Mouse (Mus musculus): Measurements from ENCODE around the gene Pld3.
A peak's percentile ranks its signal among the peaks of the same experiment; 100 is the strongest.

The Pld3 gene

DNA sequence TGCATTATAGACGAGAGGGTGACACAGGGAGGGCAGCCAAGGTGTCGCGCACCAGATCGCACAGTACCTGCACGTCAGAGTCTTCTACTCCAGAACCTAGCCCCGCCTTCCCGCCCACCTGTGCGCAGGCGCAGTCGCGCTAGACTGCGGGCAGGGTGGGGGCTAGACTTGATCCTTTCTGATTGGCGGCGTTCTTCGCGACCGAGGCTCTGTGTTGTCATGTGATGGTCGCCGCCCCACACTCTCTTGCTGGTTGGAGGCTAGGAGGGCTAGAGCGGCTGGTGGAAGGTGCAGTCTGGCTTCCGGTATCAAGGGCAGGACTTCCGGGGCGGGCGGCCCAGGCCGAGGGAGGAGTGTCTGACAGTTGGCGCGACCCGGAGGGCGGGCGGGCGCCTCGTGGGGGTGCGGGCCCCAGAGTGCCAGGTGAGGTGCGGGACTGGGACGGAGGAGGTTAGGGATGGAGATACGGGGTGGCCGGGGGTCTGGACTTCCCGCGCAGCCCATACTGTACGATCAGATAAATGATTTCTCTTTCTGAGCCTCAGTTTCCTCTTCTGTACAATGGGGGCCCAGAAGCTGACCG, at the start of gene Pld3, which contains the start of gene 2310022A10Rik:
Pld3 (minus strand) TSS at position 288 of the 583 bp plus-strand sequence.
2310022A10Rik (plus strand) TSS at position 303 of the 583 bp plus-strand sequence.
- DNase-seq (ENCODE audit: inconsistent ontology term), result peak; percentile 96

DNA sequence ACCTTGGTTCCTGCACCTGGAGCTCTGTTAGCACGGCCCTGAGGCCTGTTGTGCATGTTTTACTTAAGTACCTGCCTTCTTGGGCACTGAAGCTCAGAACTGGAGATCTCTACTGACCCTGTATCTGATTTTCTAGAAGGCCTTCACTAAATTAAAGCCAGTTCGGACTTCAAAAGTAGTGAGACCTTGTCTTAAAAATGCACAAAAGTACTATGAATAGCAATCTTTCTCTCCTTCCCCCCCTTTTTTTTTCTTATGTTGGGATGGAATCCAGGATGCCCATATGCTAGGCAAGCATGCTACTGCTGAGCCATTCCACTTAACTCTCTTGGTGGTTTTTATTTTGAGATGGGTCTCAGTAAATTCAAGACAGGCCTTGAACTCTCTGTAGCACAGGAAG, 49.1 kb upstream of the Pld3 start:
- DNase-seq (ENCODE audit: inconsistent ontology term), result no peak

GRCm38 (mm10) chr7:27601628-27602027, 48.6 kb upstream of the Pld3 start:
- DNase-seq (ENCODE audit: inconsistent ontology term), result no peak

DNA sequence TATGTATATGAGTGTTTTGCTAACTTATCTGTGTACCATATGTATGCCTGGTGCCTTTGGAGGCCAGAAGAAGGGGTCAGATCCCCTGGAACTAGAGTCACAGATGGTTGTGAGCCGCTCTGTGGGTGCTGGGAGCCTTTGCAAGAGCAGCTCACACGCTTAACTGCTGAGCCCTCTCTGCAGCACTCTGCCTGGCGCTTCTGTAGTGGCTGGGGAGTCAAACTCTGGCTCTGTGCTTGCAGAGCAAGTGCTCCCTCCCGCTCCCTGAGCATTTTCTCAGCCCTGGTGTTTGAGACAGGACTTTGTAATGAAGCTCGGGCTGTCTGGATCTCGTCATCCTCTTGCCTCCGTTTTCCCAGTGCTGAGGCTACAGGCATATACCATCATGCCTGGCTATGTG, 45.0 kb upstream of the Pld3 start:
- DNase-seq (ENCODE audit: inconsistent ontology term), result no peak

GRCm38 (mm10) chr7:27596586-27597503, 43.8 kb upstream of the Pld3 start:
- DNase-seq (ENCODE audit: inconsistent ontology term), result no peak

DNA sequence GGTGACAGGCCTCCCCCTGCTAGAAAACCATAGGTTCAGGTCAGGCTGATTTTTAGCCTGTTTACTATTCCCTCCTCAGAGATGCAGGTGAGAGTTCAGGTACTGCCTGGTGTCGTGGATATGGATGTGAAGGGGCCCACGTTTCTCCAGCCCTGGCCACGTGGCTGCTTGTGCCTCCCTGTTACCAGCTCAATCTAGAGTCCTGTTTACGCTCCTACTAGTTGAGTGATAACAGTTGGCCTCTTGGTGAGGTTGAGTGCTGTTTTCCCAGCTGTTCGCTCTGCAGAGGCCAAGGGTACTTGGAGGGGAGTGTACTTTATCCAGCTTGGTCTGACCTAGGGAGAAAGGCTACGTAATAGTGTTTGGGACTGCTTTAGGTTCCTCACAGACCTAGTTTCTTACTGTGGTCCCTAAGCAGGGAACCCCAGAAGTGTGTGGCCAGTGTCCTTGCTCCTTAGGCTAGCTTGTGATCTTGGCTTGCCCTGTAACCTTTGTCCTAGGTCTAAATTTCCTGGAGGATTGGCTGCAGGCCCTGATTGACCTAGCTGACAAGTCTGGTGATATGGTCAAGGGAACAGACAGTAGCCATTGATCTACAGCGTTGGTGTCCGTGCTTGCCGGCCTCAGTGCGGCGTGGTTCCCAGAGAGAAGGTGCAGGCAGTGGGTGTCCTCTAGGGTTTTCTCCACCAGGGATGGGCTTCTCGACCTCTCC, 40.1 kb upstream of the Pld3 start:
- DNase-seq (ENCODE audit: inconsistent ontology term), result no peak

DNA sequence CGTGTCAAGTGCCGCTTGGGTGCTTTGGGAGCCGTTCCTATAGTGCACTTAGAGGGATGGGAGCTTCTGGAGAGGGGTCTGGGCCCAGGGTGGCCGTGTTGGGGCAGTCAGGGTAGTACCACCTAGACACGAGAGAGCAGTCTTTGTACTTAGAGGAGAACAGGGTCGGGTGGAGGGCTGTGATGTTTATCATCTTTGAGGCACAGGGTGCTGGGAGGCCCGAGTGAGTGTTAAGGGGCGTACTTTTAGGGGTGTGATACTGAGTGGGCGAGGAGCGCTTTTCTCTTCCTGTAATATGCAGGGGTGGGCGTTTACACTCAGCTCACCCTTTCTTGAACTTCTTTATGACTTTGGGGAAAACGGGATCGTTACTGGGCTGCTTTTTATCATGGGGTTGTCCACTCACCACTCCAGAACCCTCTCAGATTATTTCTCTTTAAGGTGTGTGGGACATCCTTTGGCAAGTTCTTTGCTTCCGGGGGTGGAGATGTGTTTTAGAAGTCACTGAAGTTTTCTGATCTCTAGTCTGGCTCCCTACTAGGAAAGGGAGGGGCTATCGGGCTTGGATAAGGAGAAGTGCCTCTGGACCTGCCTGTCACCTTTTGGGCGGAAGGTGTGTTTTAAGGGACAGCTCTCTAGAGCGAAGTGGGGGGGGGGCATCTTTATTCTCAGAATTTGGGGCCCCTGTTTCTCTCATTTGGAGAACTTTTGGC, 39.4 kb upstream of the Pld3 start:
- no peak for DNase-seq (ENCODE audit: inconsistent ontology term)

DNA sequence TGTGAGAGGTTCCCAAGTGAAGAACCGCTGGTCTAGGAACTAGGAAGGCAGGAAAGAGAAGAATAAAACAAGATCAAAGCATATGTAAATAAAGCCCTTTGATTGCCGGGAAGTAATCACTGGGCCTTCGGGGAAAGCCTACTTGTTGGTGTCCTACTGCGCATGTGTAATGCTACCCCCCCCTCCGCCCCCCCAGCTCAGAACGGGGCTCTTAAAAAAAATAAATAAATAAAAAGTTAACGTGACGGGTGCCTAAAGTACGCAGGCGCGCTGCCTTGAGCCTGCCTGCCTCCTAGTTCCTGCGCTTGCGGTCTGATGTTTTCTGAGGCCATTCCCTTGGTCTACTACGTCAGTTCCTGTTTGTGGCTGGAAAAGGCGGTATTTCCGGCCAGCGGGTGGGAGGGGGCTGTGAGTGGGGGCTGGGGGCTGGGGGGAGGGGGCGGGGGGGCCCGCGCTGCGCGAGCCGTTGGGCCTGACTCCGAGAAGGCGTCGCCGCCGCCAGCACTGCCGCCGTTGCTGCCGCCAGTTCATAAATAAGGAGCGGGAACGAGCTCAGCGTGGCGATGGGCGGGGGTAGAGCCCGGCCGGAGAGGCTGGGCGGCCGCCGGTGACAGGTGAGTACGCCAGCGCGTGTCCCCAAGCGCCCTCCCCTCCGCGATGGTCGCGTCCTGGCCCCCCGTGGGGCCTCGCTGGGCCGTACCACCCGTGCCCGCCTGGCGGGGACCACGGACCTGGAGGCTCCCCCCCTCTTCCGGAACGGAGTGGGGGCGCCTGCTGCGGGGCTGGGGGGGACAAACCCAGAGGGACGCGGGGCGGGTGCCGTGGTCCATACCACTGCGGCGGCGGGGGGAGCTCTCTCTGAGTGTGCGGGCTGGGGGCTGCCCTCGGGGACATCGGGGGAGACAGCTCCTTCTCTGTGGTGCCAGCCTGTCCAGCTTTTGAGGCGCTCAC, 38.5 kb upstream of the Pld3 start, which contains the start of gene Akt2:
Akt2 (plus strand) TSS at position 287 of the 951 bp plus-strand sequence.
- peak; percentile 98 for DNase-seq (ENCODE audit: inconsistent ontology term)

GRCm38 (mm10) chr7:27590566-27591213, 37.7 kb upstream of the Pld3 start:
- DNase-seq (ENCODE audit: inconsistent ontology term), result no peak

- no peak for DNase-seq (ENCODE audit: inconsistent ontology term)
These were observed 37.1 kb upstream of the Pld3 start for GRCm38 (mm10) chr7:27590088-27590487.

GRCm38 (mm10) chr7:27587741-27588140, 34.7 kb upstream of the Pld3 start:
- no peak for DNase-seq (ENCODE audit: inconsistent ontology term)

DNA sequence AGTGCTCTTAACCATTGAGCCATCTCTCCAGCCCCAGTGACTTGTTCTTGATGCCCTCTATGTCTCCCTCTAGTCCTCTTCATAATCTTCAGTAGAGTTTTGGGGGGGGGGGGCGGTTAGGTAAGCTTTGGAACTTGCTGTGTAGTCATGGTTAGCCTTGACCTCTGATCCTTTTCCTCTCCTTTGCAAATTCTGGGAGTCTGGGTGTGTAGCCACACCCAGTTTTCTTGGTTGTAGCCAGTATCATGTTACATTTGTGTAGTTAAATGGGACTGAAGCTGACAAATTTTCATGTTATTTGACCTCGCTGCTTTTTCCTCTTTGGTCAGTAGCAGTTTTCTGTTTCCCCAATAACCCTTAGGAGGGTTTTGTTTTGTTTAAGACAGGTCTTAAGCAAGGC, 33.8 kb upstream of the Pld3 start:
- no peak for DNase-seq (ENCODE audit: inconsistent ontology term)

- no peak for DNase-seq (ENCODE audit: inconsistent ontology term)
These were observed 27.6 kb upstream of the Pld3 start for GRCm38 (mm10) chr7:27580380-27581174.

GRCm38 (mm10) chr7:27578465-27578864, 25.4 kb upstream of the Pld3 start:
- no peak for DNase-seq (ENCODE audit: inconsistent ontology term)

- no peak for DNase-seq (ENCODE audit: inconsistent ontology term)
These were observed 24.6 kb upstream of the Pld3 start for GRCm38 (mm10) chr7:27577589-27577988.

DNA sequence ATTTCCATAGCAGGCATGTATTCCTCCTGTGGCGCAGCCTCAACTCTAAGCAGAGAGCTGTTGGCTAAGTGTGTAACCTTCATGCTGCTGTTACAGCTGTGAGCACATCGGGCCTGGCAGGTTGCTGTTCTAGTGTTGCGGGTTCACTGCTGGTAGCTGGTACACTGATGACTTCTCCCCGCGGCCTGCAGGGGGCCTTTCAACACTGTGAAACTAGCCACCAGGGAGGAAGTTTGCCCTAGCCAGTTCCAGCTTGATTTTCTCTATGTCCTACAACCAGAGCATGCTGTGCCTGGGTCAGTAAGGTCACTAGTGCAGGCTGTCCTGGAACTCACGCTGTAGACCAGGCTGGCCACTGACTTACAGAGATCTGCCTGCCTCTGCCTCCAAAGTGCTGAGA, 23.9 kb upstream of the Pld3 start:
- DNase-seq (ENCODE audit: inconsistent ontology term), result no peak

DNA sequence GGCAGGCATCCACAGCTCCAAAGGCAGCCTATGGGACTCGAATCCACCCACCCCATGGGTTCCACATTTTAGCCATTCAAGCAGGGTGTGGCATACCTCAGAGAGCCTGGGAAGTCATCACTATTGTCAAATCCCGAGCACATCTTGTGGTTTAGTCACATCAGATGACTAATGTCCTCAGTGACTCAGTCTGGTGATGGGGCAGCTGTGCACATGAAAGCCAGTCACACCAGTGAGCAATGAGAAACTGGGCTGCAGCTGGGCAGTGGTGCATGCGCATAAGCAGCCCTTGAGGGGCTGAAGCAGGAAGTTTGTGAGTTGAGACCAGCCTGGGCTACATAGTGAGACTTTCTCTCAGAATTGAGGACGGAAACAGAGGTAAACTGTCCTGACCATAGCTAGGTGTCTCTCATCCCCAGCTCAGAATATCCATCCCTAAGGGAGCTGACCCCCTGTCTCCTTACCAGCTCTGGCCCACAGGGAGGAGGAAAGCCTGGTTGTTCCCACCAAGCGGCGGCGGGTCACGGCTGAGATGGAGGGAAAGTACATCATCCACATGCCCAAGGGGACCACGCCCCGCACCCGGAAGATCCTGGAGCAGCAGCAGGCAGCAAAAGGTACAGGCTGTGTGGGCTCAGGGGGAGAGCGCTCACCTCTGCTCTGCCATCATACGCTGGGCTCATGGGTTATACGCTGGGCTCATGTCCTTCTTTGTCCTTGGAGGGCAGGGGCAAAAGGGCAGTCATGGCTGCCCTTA, 21.3 kb upstream of the Pld3 start:
- peak; percentile 50 for DNase-seq (ENCODE audit: inconsistent ontology term)

- DNase-seq (ENCODE audit: inconsistent ontology term), result no peak
These were observed 19.1 kb upstream of the Pld3 start for GRCm38 (mm10) chr7:27572133-27572532.
